Mouse (Mus musculus): ENCODE data around the gene Numb. TPM values are rescaled to one million over a fixed set of nuclear protein-coding genes. Genes with fewer than 3 reads are reported as not detected.
A peak's percentile ranks its signal among the peaks of the same experiment; 100 is the strongest.

The Numb gene
- polyA plus RNA-seq, 1 experiment: 74.6 TPM

GRCm38 (mm10) chr12:83861880-83862279 lies 59.9 kb downstream of the Numb start:
- TF ChIP-seq CTCF (IDR thresholded peaks at IDR 0.05; ENCODE audit: extremely low read depth, insufficient read depth, low read length) (no peak), POLR2A (IDR thresholded peaks at IDR 0.05; ENCODE audit: extremely low read depth, insufficient read depth, low read length) (no peak)
- no peak overlapping the region for H3K4me3 ChIP-seq (ENCODE audit: insufficient read depth, low read length)
- H3K4me1 ChIP-seq (ENCODE audit: control insufficient read depth, insufficient read depth, low read length): peaks cover 2% of the 10 kb centered on the region; the same call in 1 of the 2 replicates
- H3K27ac ChIP-seq (ENCODE audit: insufficient read depth, low read length): no peak overlapping the region

GRCm38 (mm10) chr12:83860688-83861087 lies 61.0 kb downstream of the Numb start:
- H3K27ac ChIP-seq (ENCODE audit: insufficient read depth, low read length): no peak overlapping the region
- H3K4me3 ChIP-seq (ENCODE audit: insufficient read depth, low read length): no peak overlapping the region
- H3K4me1 ChIP-seq (ENCODE audit: control insufficient read depth, insufficient read depth, low read length): peaks cover 2% of the 10 kb centered on the region; the same call in 1 of the 2 replicates
- TF ChIP-seq CTCF (IDR thresholded peaks at IDR 0.05; ENCODE audit: extremely low read depth, insufficient read depth, low read length): no peak
- no peak for TF ChIP-seq POLR2A (IDR thresholded peaks at IDR 0.05; ENCODE audit: extremely low read depth, insufficient read depth, low read length)

- no peak for TF ChIP-seq CTCF (IDR thresholded peaks at IDR 0.05; ENCODE audit: extremely low read depth, insufficient read depth, low read length)
- TF ChIP-seq POLR2A (IDR thresholded peaks at IDR 0.05; ENCODE audit: extremely low read depth, insufficient read depth, low read length): no peak
- Histone ChIP-seq H3K27ac (ENCODE audit: insufficient read depth, low read length) (no peak overlapping the region), H3K4me1 (ENCODE audit: control insufficient read depth, insufficient read depth, low read length) (peaks cover 2% of the 10 kb centered on the region; the same call in 1 of the 2 replicates), H3K4me3 (ENCODE audit: insufficient read depth, low read length) (no peak overlapping the region)
Observed at GRCm38 (mm10) chr12:83858052-83858451, 63.7 kb downstream of the Numb start.

- H3K4me3 ChIP-seq (ENCODE audit: insufficient read depth, low read length): no peak overlapping the region
- TF ChIP-seq POLR2A (IDR thresholded peaks at IDR 0.05; ENCODE audit: extremely low read depth, insufficient read depth, low read length): no peak
- TF ChIP-seq CTCF (IDR thresholded peaks at IDR 0.05; ENCODE audit: extremely low read depth, insufficient read depth, low read length): no peak
- H3K4me1 ChIP-seq (ENCODE audit: control insufficient read depth, insufficient read depth, low read length): peaks cover 5% of the 10 kb centered on the region; the same call in 1 of the 2 replicates
- no peak overlapping the region for H3K27ac ChIP-seq (ENCODE audit: insufficient read depth, low read length)
Observed at GRCm38 (mm10) chr12:83855211-83855610, 66.5 kb downstream of the Numb start.

- Histone ChIP-seq H3K27ac (ENCODE audit: insufficient read depth, low read length) (no peak overlapping the region), H3K4me1 (ENCODE audit: control insufficient read depth, insufficient read depth, low read length) (peaks cover 6% of the 10 kb centered on the region; the same call in 1 of the 2 replicates), H3K4me3 (ENCODE audit: insufficient read depth, low read length) (no peak overlapping the region)
- TF ChIP-seq POLR2A (IDR thresholded peaks at IDR 0.05; ENCODE audit: extremely low read depth, insufficient read depth, low read length) (no peak), CTCF (IDR thresholded peaks at IDR 0.05; ENCODE audit: extremely low read depth, insufficient read depth, low read length) (no peak)
Observed at GRCm38 (mm10) chr12:83854281-83854680, 67.5 kb downstream of the Numb start.

GRCm38 (mm10) chr12:83852512-83853213 lies 69.1 kb downstream of the Numb start:
- no peak overlapping the region for H3K4me3 ChIP-seq (ENCODE audit: insufficient read depth, low read length)
- no peak for TF ChIP-seq CTCF (IDR thresholded peaks at IDR 0.05; ENCODE audit: extremely low read depth, insufficient read depth, low read length)
- TF ChIP-seq POLR2A (IDR thresholded peaks at IDR 0.05; ENCODE audit: extremely low read depth, insufficient read depth, low read length): no peak
- H3K4me1 ChIP-seq (ENCODE audit: control insufficient read depth, insufficient read depth, low read length): peaks cover 6% of the 10 kb centered on the region; the same call in 1 of the 2 replicates
- no peak overlapping the region for H3K27ac ChIP-seq (ENCODE audit: insufficient read depth, low read length)

GRCm38 (mm10) chr12:83850334-83850733 lies 71.4 kb downstream of the Numb start:
- Histone ChIP-seq H3K4me1 (ENCODE audit: control insufficient read depth, insufficient read depth, low read length) (peaks cover 6% of the 10 kb centered on the region; the same call in 1 of the 2 replicates), H3K4me3 (ENCODE audit: insufficient read depth, low read length) (no peak overlapping the region), H3K27ac (ENCODE audit: insufficient read depth, low read length) (peak overlapping the region; percentile 61; the same call in 1 of the 2 replicates)
- TF ChIP-seq POLR2A (IDR thresholded peaks at IDR 0.05; ENCODE audit: extremely low read depth, insufficient read depth, low read length) (no peak), CTCF (IDR thresholded peaks at IDR 0.05; ENCODE audit: extremely low read depth, insufficient read depth, low read length) (no peak)

GRCm38 (mm10) chr12:83848595-83849231 lies 73.0 kb downstream of the Numb start:
- Histone ChIP-seq H3K4me1 (ENCODE audit: control insufficient read depth, insufficient read depth, low read length) (peaks cover 6% of the 10 kb centered on the region; the same call in 1 of the 2 replicates), H3K4me3 (ENCODE audit: insufficient read depth, low read length) (no peak overlapping the region), H3K27ac (ENCODE audit: insufficient read depth, low read length) (no peak overlapping the region)
- no peak for TF ChIP-seq POLR2A (IDR thresholded peaks at IDR 0.05; ENCODE audit: extremely low read depth, insufficient read depth, low read length)
- TF ChIP-seq CTCF (IDR thresholded peaks at IDR 0.05; ENCODE audit: extremely low read depth, insufficient read depth, low read length): no peak

GRCm38 (mm10) chr12:83847877-83848276 lies 73.9 kb downstream of the Numb start:
- Histone ChIP-seq H3K27ac (ENCODE audit: insufficient read depth, low read length) (no peak overlapping the region), H3K4me1 (ENCODE audit: control insufficient read depth, insufficient read depth, low read length) (peaks cover 6% of the 10 kb centered on the region; the same call in 1 of the 2 replicates), H3K4me3 (ENCODE audit: insufficient read depth, low read length) (no peak overlapping the region)
- TF ChIP-seq POLR2A (IDR thresholded peaks at IDR 0.05; ENCODE audit: extremely low read depth, insufficient read depth, low read length) (no peak), CTCF (IDR thresholded peaks at IDR 0.05; ENCODE audit: extremely low read depth, insufficient read depth, low read length) (no peak)

Measured in cortical plate, adult 2 months (tissue).